ENCODE assay signal across 13 mouse cellular contexts in the genomic region with DNA sequence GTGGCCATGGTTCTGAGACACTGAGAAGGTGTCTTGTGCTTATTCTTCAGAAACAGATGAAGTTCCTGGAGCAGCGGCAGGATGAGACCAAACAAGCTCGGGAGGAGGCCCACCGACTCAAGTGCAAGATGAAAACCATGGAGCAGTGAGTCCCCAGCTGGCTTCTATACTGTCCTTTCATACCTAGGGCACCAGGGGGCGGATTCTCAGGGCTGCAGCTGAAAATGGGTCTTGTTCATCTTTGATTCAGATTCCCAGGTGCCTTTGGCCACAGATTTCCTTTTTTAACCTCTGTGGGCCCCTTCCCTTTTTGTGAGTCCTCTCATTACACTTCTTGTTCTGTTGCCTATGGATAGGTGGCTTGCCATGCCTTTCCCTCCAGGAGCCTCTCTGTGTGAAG. TPM values are rescaled to one million over a fixed set of nuclear protein-coding genes. Genes with fewer than 3 reads are reported as not detected.
DNase-seq lines count a peak whose midpoint lies in the region; ATAC-seq and TF ChIP-seq lines count a peak whose summit lies in the region.
"Had no signal": no experiment of that assay in that cellular context is flagged by ENCODE, and none has a peak within 500 bp of the region (broad histone marks: within the 10 kb centered on the region; RNA-seq: fewer than 3 reads in every experiment).

No protein-coding gene starts in this region.

- no peaks in the 10 kb centered on the region for H3K27me3 ChIP-seq in midbrain, embryonic 12.5 days
- H3K27me3 ChIP-seq in midbrain, embryonic 11.5 days (ENCODE audit: control insufficient read depth, insufficient read depth, low read length): no peaks in the 10 kb centered on the region
- no peaks in the 10 kb centered on the region for H3K27me3 ChIP-seq in embryonic facial prominence, embryonic 13.5 days
- H3K27me3 ChIP-seq in midbrain, postnatal 0 days (ENCODE audit: insufficient read depth, low read length): no peaks in the 10 kb centered on the region
- H3K27me3 ChIP-seq: liver, embryonic 15.5 days had no signal

- no peak for ATAC-seq in midbrain, embryonic 12.5 days (ENCODE audit: low FRiP score, low read depth)
- no peak for ATAC-seq in midbrain, embryonic 11.5 days (ENCODE audit: low FRiP score)
- ATAC-seq in embryonic facial prominence, embryonic 13.5 days (ENCODE audit: insufficient number of reproducible peaks, insufficient read depth, low FRiP score, low TSS enrichment, low read depth): no peak
- no peak for ATAC-seq in midbrain, postnatal 0 days (ENCODE audit: low FRiP score)

- H3K4me1 ChIP-seq in midbrain, embryonic 12.5 days: peaks cover 10% of the 10 kb centered on the region
- 0 out of 2 replicates have a peak, but pooled peaks cover 3% of the 10 kb centered on the region for H3K4me1 ChIP-seq in midbrain, embryonic 11.5 days (ENCODE audit: control insufficient read depth, insufficient read depth, low read length)
- no peaks in the 10 kb centered on the region for H3K4me1 ChIP-seq in embryonic facial prominence, embryonic 13.5 days
- peaks cover 20% of the 10 kb centered on the region for H3K4me1 ChIP-seq in midbrain, postnatal 0 days (ENCODE audit: insufficient read depth, low read length)

- H3K9ac ChIP-seq in midbrain, embryonic 12.5 days (replicated peaks): no peak overlapping the region
- no peak overlapping the region for H3K9ac ChIP-seq in midbrain, embryonic 11.5 days (ENCODE audit: low read length)
- 0 out of 2 replicates have a peak overlapping the region, but pooled peaks have one; percentile 17 for H3K9ac ChIP-seq in embryonic facial prominence, embryonic 13.5 days
- H3K9ac ChIP-seq in midbrain, postnatal 0 days (replicated peaks; ENCODE audit: low read length, poor library complexity, severe bottlenecking): no peak overlapping the region
- H3K9ac ChIP-seq: liver, embryonic 15.5 days had no signal

- DNase-seq in embryo, embryonic 10.5 days (ENCODE audit: low spot score): peak; percentile 17
- DNase-seq in embryo, embryonic 11 days: no peak
- no peak for DNase-seq in midbrain, embryonic 11.5 days (ENCODE audit: low spot score, missing footprints)
- DNase-seq in midbrain, postnatal 0 days (ENCODE audit: low spot score): peak; percentile 28
- DNase-seq in right cerebral cortex, postnatal 10 days (ENCODE audit: low spot score in 2 of 2): no peak
- no peak for DNase-seq in embryo, embryonic 10 days (ENCODE audit: low spot score)
- DNase-seq: cerebellum, adult 11 months; kidney, adult 18-20 months had no signal

- WGBS in midbrain, embryonic 12.5 days: 80% methylated on average over 4 of the region's 4 CpGs
- 75% methylated on average over 4 of the region's 4 CpGs for WGBS in midbrain, embryonic 11.5 days
- 71% methylated on average over 4 of the region's 4 CpGs for WGBS in embryonic facial prominence, embryonic 13.5 days
- WGBS in midbrain, postnatal 0 days: 71% methylated on average over 4 of the region's 4 CpGs

- no peak overlapping the region for H3K4me3 ChIP-seq in midbrain, embryonic 12.5 days
- H3K4me3 ChIP-seq in midbrain, embryonic 11.5 days (ENCODE audit: low read depth, low read length): no peak overlapping the region
- H3K4me3 ChIP-seq in embryonic facial prominence, embryonic 13.5 days: no peak overlapping the region
- no peak overlapping the region for H3K4me3 ChIP-seq in midbrain, postnatal 0 days (ENCODE audit: low read depth, low read length)
- H3K4me3 ChIP-seq: liver, embryonic 15.5 days; myocyte had no signal

- H3K36me3 ChIP-seq in midbrain, embryonic 12.5 days: peaks cover 53% of the 10 kb centered on the region
- peaks cover 11% of the 10 kb centered on the region for H3K36me3 ChIP-seq in midbrain, embryonic 11.5 days (ENCODE audit: control insufficient read depth, insufficient read depth, low read length)
- H3K36me3 ChIP-seq in embryonic facial prominence, embryonic 13.5 days: peaks cover 64% of the 10 kb centered on the region
- H3K36me3 ChIP-seq in midbrain, postnatal 0 days (ENCODE audit: insufficient read depth, low read length): no peaks in the 10 kb centered on the region; the same call in 1 of the 2 replicates

- no peak overlapping the region for H3K4me2 ChIP-seq in midbrain, embryonic 12.5 days (replicated peaks)
- H3K4me2 ChIP-seq in midbrain, embryonic 11.5 days: no peak overlapping the region
- H3K4me2 ChIP-seq in embryonic facial prominence, embryonic 13.5 days: no peak overlapping the region
- H3K4me2 ChIP-seq in midbrain, postnatal 0 days (ENCODE audit: low read depth, low read length, poor library complexity, severe bottlenecking): peak overlapping the region; percentile 38; the same call in 1 of the 2 replicates
- H3K4me2 ChIP-seq: liver, embryonic 15.5 days had no signal

- H3K27ac ChIP-seq in midbrain, embryonic 12.5 days (replicated peaks): peak overlapping the region; percentile 65
- no peak overlapping the region for H3K27ac ChIP-seq in midbrain, embryonic 11.5 days (ENCODE audit: low read depth, low read length)
- no peak overlapping the region for H3K27ac ChIP-seq in embryonic facial prominence, embryonic 13.5 days
- peak overlapping the region; percentile 91 for H3K27ac ChIP-seq in midbrain, postnatal 0 days (ENCODE audit: low read depth, low read length)
- H3K27ac ChIP-seq: liver, embryonic 15.5 days had no signal

- TF ChIP-seq CTCF in midbrain, postnatal 0 days (IDR thresholded peaks at IDR 0.05): peak; percentile 56

- H3K9me3 ChIP-seq in midbrain, embryonic 12.5 days: no peaks in the 10 kb centered on the region
- H3K9me3 ChIP-seq in midbrain, embryonic 11.5 days (ENCODE audit: control insufficient read depth, low read length): no peaks in the 10 kb centered on the region
- H3K9me3 ChIP-seq in embryonic facial prominence, embryonic 13.5 days: no peaks in the 10 kb centered on the region
- H3K9me3 ChIP-seq in midbrain, postnatal 0 days (ENCODE audit: low read length): no peaks in the 10 kb centered on the region
- H3K9me3 ChIP-seq: liver, embryonic 15.5 days had no signal

RNA-seq across cellular contexts. Expression of a gene that starts 11.0 kb away (rescaled TPM):
- 22.7 and 23.3 TPM in 2 replicates for polyA plus RNA-seq in midbrain, embryonic 12.5 days (2016; fragmentation: Nextera tagmentation; extraction: Ambion mirVana)
- polyA plus RNA-seq in midbrain, embryonic 11.5 days (2014; fragmentation: Nextera tagmentation; extraction: Ambion mirVana): 27.7 and 37.2 TPM in 2 replicates
- 23.8 and 29.0 TPM in 2 replicates for polyA plus RNA-seq in embryonic facial prominence, embryonic 13.5 days (2015; fragmentation: Nextera tagmentation; extraction: Ambion mirVana)
- 9.0 and 11.4 TPM in 2 replicates for total RNA-seq in midbrain, postnatal 0 days (2014; rRNA removed)
- polyA plus RNA-seq in midbrain, postnatal 0 days (2015; fragmentation: Nextera tagmentation; extraction: Ambion mirVana): 11.6 and 12.0 TPM in 2 replicates

RNA-seq across cellular contexts. Expression of a gene that starts 14.4 kb away (rescaled TPM):
- polyA plus RNA-seq in midbrain, embryonic 12.5 days (2016; fragmentation: Nextera tagmentation; extraction: Ambion mirVana): 5.5 and 8.1 TPM in 2 replicates
- 5.5 and 7.5 TPM in 2 replicates for polyA plus RNA-seq in midbrain, embryonic 11.5 days (2014; fragmentation: Nextera tagmentation; extraction: Ambion mirVana)
- polyA plus RNA-seq in embryonic facial prominence, embryonic 13.5 days (2015; fragmentation: Nextera tagmentation; extraction: Ambion mirVana): 25.7 and 28.1 TPM in 2 replicates
- 1.9 and 4.2 TPM in 2 replicates for total RNA-seq in midbrain, postnatal 0 days (2014; rRNA removed)
- polyA plus RNA-seq in midbrain, postnatal 0 days (2015; fragmentation: Nextera tagmentation; extraction: Ambion mirVana): 5.0 and 5.7 TPM in 2 replicates

RNA-seq across cellular contexts. Expression of a gene that starts 21.9 kb away (rescaled TPM):
- polyA plus RNA-seq in midbrain, embryonic 12.5 days (2016; fragmentation: Nextera tagmentation; extraction: Ambion mirVana): 1.8 and 2.2 TPM in 2 replicates
- 0.74 and 1.2 TPM in 2 replicates for polyA plus RNA-seq in midbrain, embryonic 11.5 days (2014; fragmentation: Nextera tagmentation; extraction: Ambion mirVana)
- polyA plus RNA-seq in embryonic facial prominence, embryonic 13.5 days (2015; fragmentation: Nextera tagmentation; extraction: Ambion mirVana): 7.2 and 9.9 TPM in 2 replicates
- total RNA-seq in midbrain, postnatal 0 days (2014; rRNA removed): 0.55 TPM in 1 of 2 replicates, not detected in the other
- polyA plus RNA-seq in midbrain, postnatal 0 days (2015; fragmentation: Nextera tagmentation; extraction: Ambion mirVana): 0.33 and 0.48 TPM in 2 replicates
- polyA plus RNA-seq: C2C12, myocyte had no signal

RNA-seq across cellular contexts. Expression of a gene that starts 24.8 kb away (rescaled TPM):
- polyA plus RNA-seq in midbrain, embryonic 12.5 days (2016; fragmentation: Nextera tagmentation; extraction: Ambion mirVana): 16.1 and 24.6 TPM in 2 replicates
- 20.7 and 25.3 TPM in 2 replicates for polyA plus RNA-seq in midbrain, embryonic 11.5 days (2014; fragmentation: Nextera tagmentation; extraction: Ambion mirVana)
- polyA plus RNA-seq in embryonic facial prominence, embryonic 13.5 days (2015; fragmentation: Nextera tagmentation; extraction: Ambion mirVana): 79.2 and 86.1 TPM in 2 replicates
- 12.3 and 14.8 TPM in 2 replicates for total RNA-seq in midbrain, postnatal 0 days (2014; rRNA removed)
- 16.2 and 18.1 TPM in 2 replicates for polyA plus RNA-seq in midbrain, postnatal 0 days (2015; fragmentation: Nextera tagmentation; extraction: Ambion mirVana)

RNA-seq across cellular contexts. Expression of a gene that starts 25.5 kb away (rescaled TPM):
- polyA plus RNA-seq in midbrain, embryonic 12.5 days (2016; fragmentation: Nextera tagmentation; extraction: Ambion mirVana): 12.6 and 12.8 TPM in 2 replicates
- 6.3 and 6.7 TPM in 2 replicates for polyA plus RNA-seq in midbrain, embryonic 11.5 days (2014; fragmentation: Nextera tagmentation; extraction: Ambion mirVana)
- polyA plus RNA-seq in embryonic facial prominence, embryonic 13.5 days (2015; fragmentation: Nextera tagmentation; extraction: Ambion mirVana): 9.1 and 9.7 TPM in 2 replicates
- 133 and 153 TPM in 2 replicates for total RNA-seq in midbrain, postnatal 0 days (2014; rRNA removed)
- polyA plus RNA-seq in midbrain, postnatal 0 days (2015; fragmentation: Nextera tagmentation; extraction: Ambion mirVana): 136 and 149 TPM in 2 replicates

Comparison
In these comparisons a context has a peak if more than half of its experiments do, and no peak if none do; other contexts are left out.
1. DNase-seq: peak in embryo, embryonic 10.5 days (single experiment) and midbrain, postnatal 0 days (single experiment); none in embryo, embryonic 11 days (single experiment), midbrain, embryonic 11.5 days (single experiment), right cerebral cortex, postnatal 10 days (0 of 2) and embryo, embryonic 10 days (single experiment).
2. H3K27ac ChIP-seq: peak in midbrain, embryonic 12.5 days (single experiment) and midbrain, postnatal 0 days (single experiment); none in midbrain, embryonic 11.5 days (single experiment) and embryonic facial prominence, embryonic 13.5 days (single experiment).